In genomic region chr2:103691278-103691677, GRCm38 (mm10) we compare ENCODE assay signal across 22 mouse cellular contexts.
DNase-seq lines count a peak whose midpoint lies in the region; ATAC-seq lines count a peak whose summit lies in the region.
"Had no signal": no experiment of that assay in that cellular context is flagged by ENCODE, and none has a peak within 500 bp of the region (broad histone marks: within the 10 kb centered on the region; RNA-seq: fewer than 3 reads in every experiment).

No protein-coding gene starts in this region.

- H3K27me3 ChIP-seq in hindbrain, embryonic 13.5 days = no peaks in the 10 kb centered on the region
- no peaks in the 10 kb centered on the region for H3K27me3 ChIP-seq in hindbrain, embryonic 11.5 days (ENCODE audit: control insufficient read depth, insufficient read depth, low read length)
- H3K27me3 ChIP-seq in kidney, embryonic 14.5 days (ENCODE audit: control insufficient read depth, insufficient read depth, low read length) = no peaks in the 10 kb centered on the region
- H3K27me3 ChIP-seq in neural tube, embryonic 11.5 days (ENCODE audit: control insufficient read depth, insufficient read depth, low read length) = no peaks in the 10 kb centered on the region
- H3K27me3 ChIP-seq in neural tube, embryonic 15.5 days (replicated peaks) = no peaks in the 10 kb centered on the region
- H3K27me3 ChIP-seq: limb, embryonic 15.5 days had no signal

- no peak overlapping the region for H3K4me2 ChIP-seq in hindbrain, embryonic 13.5 days
- H3K4me2 ChIP-seq in hindbrain, embryonic 11.5 days (replicated peaks; ENCODE audit: low read depth, low read length) = no peak overlapping the region
- no peak overlapping the region for H3K4me2 ChIP-seq in kidney, embryonic 14.5 days (replicated peaks; ENCODE audit: low read depth, low read length)
- H3K4me2 ChIP-seq in neural tube, embryonic 11.5 days (ENCODE audit: low read depth) = no peak overlapping the region
- H3K4me2 ChIP-seq in neural tube, embryonic 15.5 days = no peak overlapping the region
- H3K4me2 ChIP-seq: limb, embryonic 15.5 days; lung, embryonic 14.5 days; midbrain, embryonic 11.5 days had no signal

- DNase-seq in hindbrain, embryonic 11.5 days (ENCODE audit: low spot score) = no peak
- DNase-seq in kidney, adult 18-20 months = peak; percentile 39
- no peak for DNase-seq in neural tube, embryonic 11.5 days (ENCODE audit: low spot score)
- DNase-seq in gonadal fat pad, adult 2 months (ENCODE audit: low read depth) = peak; percentile 75
- DNase-seq: adrenal gland, adult 2 months; adrenal gland, postnatal 36 days; cerebellum, adult 18-20 months; gastrocnemius, postnatal 10 days; heart, postnatal 14 days; lung, embryonic 14.5 days; thymus, adult 2 months; thymus, postnatal 36 days had no signal

- 85% methylated on average over 1 of the region's 1 CpGs for WGBS in hindbrain, embryonic 13.5 days
- 75% methylated on average over 1 of the region's 1 CpGs for WGBS in hindbrain, embryonic 11.5 days
- 94% methylated on average over 1 of the region's 1 CpGs for WGBS in kidney, embryonic 14.5 days
- WGBS in neural tube, embryonic 11.5 days = 85% methylated on average over 1 of the region's 1 CpGs
- 75% methylated on average over 1 of the region's 1 CpGs for WGBS in neural tube, embryonic 15.5 days

- no peak overlapping the region for H3K9ac ChIP-seq in hindbrain, embryonic 13.5 days
- no peak overlapping the region for H3K9ac ChIP-seq in hindbrain, embryonic 11.5 days (ENCODE audit: low read depth, low read length)
- no peak overlapping the region for H3K9ac ChIP-seq in kidney, embryonic 14.5 days (ENCODE audit: low read depth, low read length)
- H3K9ac ChIP-seq in neural tube, embryonic 11.5 days (ENCODE audit: low read length) = 0 out of 2 replicates have a peak overlapping the region, but pooled peaks have one; percentile 6
- no peak overlapping the region for H3K9ac ChIP-seq in neural tube, embryonic 15.5 days (replicated peaks)
- H3K9ac ChIP-seq: limb, embryonic 15.5 days; liver, embryonic 14.5 days; lung, embryonic 14.5 days had no signal

- no peaks in the 10 kb centered on the region for H3K9me3 ChIP-seq in hindbrain, embryonic 13.5 days
- no peaks in the 10 kb centered on the region for H3K9me3 ChIP-seq in hindbrain, embryonic 11.5 days (ENCODE audit: control insufficient read depth, low read length)
- no peaks in the 10 kb centered on the region for H3K9me3 ChIP-seq in kidney, embryonic 14.5 days (ENCODE audit: control insufficient read depth, low read length)
- no peaks in the 10 kb centered on the region for H3K9me3 ChIP-seq in neural tube, embryonic 11.5 days (ENCODE audit: control insufficient read depth, low read length)
- H3K9me3 ChIP-seq in neural tube, embryonic 15.5 days (replicated peaks) = no peaks in the 10 kb centered on the region
- H3K9me3 ChIP-seq: limb, embryonic 10.5 days; limb, embryonic 15.5 days had no signal

- no peak for ATAC-seq in hindbrain, embryonic 13.5 days (ENCODE audit: low FRiP score)
- no peak; the same call in 1 of the 2 replicates for ATAC-seq in hindbrain, embryonic 11.5 days (ENCODE audit: low FRiP score)
- ATAC-seq in kidney, embryonic 14.5 days (ENCODE audit: low FRiP score, low TSS enrichment) = no peak
- ATAC-seq in neural tube, embryonic 11.5 days (ENCODE audit: insufficient read depth, low FRiP score, low TSS enrichment) = no peak
- no peak for ATAC-seq in neural tube, embryonic 15.5 days (ENCODE audit: low FRiP score)
- ATAC-seq: CD4-positive, CD25-positive, alpha-beta regulatory T cell, adult 4 months; intestine, embryonic 16.5 days had no signal

- peak overlapping the region; percentile 53; the same call in 1 of the 2 replicates for H3K27ac ChIP-seq in hindbrain, embryonic 13.5 days
- H3K27ac ChIP-seq in hindbrain, embryonic 11.5 days (ENCODE audit: low read depth, low read length) = no peak overlapping the region
- H3K27ac ChIP-seq in kidney, embryonic 14.5 days (ENCODE audit: low read depth, low read length) = no peak overlapping the region
- H3K27ac ChIP-seq in neural tube, embryonic 11.5 days (ENCODE audit: low read depth, low read length) = no peak overlapping the region
- no peak overlapping the region; the same call in 1 of the 2 replicates for H3K27ac ChIP-seq in neural tube, embryonic 15.5 days (replicated peaks)
- H3K27ac ChIP-seq: kidney, postnatal 0 days; liver, embryonic 14.5 days had no signal

- peaks cover 23% of the 10 kb centered on the region for H3K4me1 ChIP-seq in hindbrain, embryonic 13.5 days (replicated peaks)
- peaks cover 6% of the 10 kb centered on the region; the same call in 1 of the 2 replicates for H3K4me1 ChIP-seq in hindbrain, embryonic 11.5 days (replicated peaks; ENCODE audit: control insufficient read depth, insufficient read depth, low read length)
- no peaks in the 10 kb centered on the region for H3K4me1 ChIP-seq in kidney, embryonic 14.5 days (ENCODE audit: control insufficient read depth, insufficient read depth, low read length)
- H3K4me1 ChIP-seq in neural tube, embryonic 11.5 days (ENCODE audit: control insufficient read depth, insufficient read depth, low read length) = 0 out of 2 replicates have a peak, but pooled peaks cover 4% of the 10 kb centered on the region
- peaks cover 14% of the 10 kb centered on the region; the same call in 1 of the 2 replicates for H3K4me1 ChIP-seq in neural tube, embryonic 15.5 days

- no peak overlapping the region for H3K4me3 ChIP-seq in hindbrain, embryonic 13.5 days
- H3K4me3 ChIP-seq in hindbrain, embryonic 11.5 days (ENCODE audit: low read depth, low read length) = no peak overlapping the region
- H3K4me3 ChIP-seq in kidney, embryonic 14.5 days (ENCODE audit: low read length) = no peak overlapping the region
- H3K4me3 ChIP-seq in neural tube, embryonic 11.5 days (ENCODE audit: low read depth, low read length) = no peak overlapping the region
- H3K4me3 ChIP-seq in neural tube, embryonic 15.5 days (replicated peaks) = no peak overlapping the region
- H3K4me3 ChIP-seq: limb, embryonic 10.5 days; limb, embryonic 15.5 days had no signal

- no peaks in the 10 kb centered on the region for H3K36me3 ChIP-seq in hindbrain, embryonic 13.5 days
- no peaks in the 10 kb centered on the region for H3K36me3 ChIP-seq in hindbrain, embryonic 11.5 days (ENCODE audit: control insufficient read depth, insufficient read depth, low read length)
- H3K36me3 ChIP-seq in kidney, embryonic 14.5 days (ENCODE audit: control insufficient read depth, insufficient read depth, low read length) = no peaks in the 10 kb centered on the region
- no peaks in the 10 kb centered on the region for H3K36me3 ChIP-seq in neural tube, embryonic 11.5 days (ENCODE audit: control insufficient read depth, insufficient read depth, low read length)
- no peaks in the 10 kb centered on the region for H3K36me3 ChIP-seq in neural tube, embryonic 15.5 days
- H3K36me3 ChIP-seq: limb, embryonic 10.5 days; limb, embryonic 15.5 days had no signal

Comparison
In these comparisons a context has a peak if more than half of its experiments do, and no peak if none do; other contexts are left out.
1. DNase-seq: peak in kidney, adult 18-20 months (single experiment) and gonadal fat pad, adult 2 months (single experiment); none in hindbrain, embryonic 11.5 days (single experiment) and neural tube, embryonic 11.5 days (single experiment).